Mouse (Mus musculus) heart, embryonic 12.5 days (tissue): ENCODE results near the gene Trim71. TPM values are rescaled to one million over a fixed set of nuclear protein-coding genes. Genes with fewer than 3 reads are reported as not detected.

Experiments used
- ATAC-seq: fragments of 200-750 bp; cut with Nextera tagmentation; 2 replicates; pipeline ENCODE4 v1.8.0; 2017; ENCODE audit warnings: moderate TSS enrichment, moderate library complexity; ENCODE audit not compliant: insufficient number of reproducible peaks, low FRiP score
- H3K27ac ChIP-seq: fragments of 300-500 bp; sonication (generic); 2 replicates; pipeline ENCODE4 v1.5.1; 2016; ENCODE audit warnings: mild to moderate bottlenecking, moderate library complexity; ENCODE audit not compliant: poor library complexity, severe bottlenecking
- H3K27me3 ChIP-seq: fragments of 300-500 bp; sonication (generic); replicated peaks from 2 replicates; pipeline ENCODE4 v1.6.1; 2016; ENCODE audit warnings: mild to moderate bottlenecking, moderate library complexity
- H3K36me3 ChIP-seq: fragments of 300-500 bp; sonication (generic); 2 replicates; pipeline ENCODE4 v1.6.1; 2016; ENCODE audit warnings: mild to moderate bottlenecking, moderate library complexity
- H3K4me1 ChIP-seq: fragments of 300-500 bp; sonication (generic); replicated peaks from 2 replicates; pipeline ENCODE4 v1.6.1; 2016; ENCODE audit warnings: mild to moderate bottlenecking
- H3K4me2 ChIP-seq: fragments of 300-500 bp; sonication (generic); 2 replicates; pipeline ENCODE4 v1.6.1; 2016; ENCODE audit warnings: mild to moderate bottlenecking, moderate library complexity
- H3K4me3 ChIP-seq: fragments of 300-500 bp; sonication (generic); 2 replicates; pipeline ENCODE4 v1.5.1; 2016; ENCODE audit warnings: mild to moderate bottlenecking
- H3K9ac ChIP-seq: fragments of 300-500 bp; sonication (generic); 2 replicates; pipeline ENCODE4 v1.6.1; 2016; ENCODE audit warnings: mild to moderate bottlenecking, moderate library complexity
- H3K9me3 ChIP-seq: fragments of 300-500 bp; sonication (generic); replicated peaks from 2 replicates; pipeline ENCODE4 v1.6.1; 2016; ENCODE audit warnings: mild to moderate bottlenecking, moderate library complexity
- WGBS: fragments of 180-500 bp; shearing (Covaris S2); methylation state at CpG from one replicate; pipeline ENCODE4 v1.1.7; 2016; 5-methylcytosine and 5-hydroxymethylcytosine counted together
- polyA plus RNA-seq: library from polyadenylated mRNA; unstranded; fragments of >200 nt; fragmentation: Nextera tagmentation; extraction: Ambion mirVana; gene quantifications from 2 replicates; pipeline ENCODE4 v1.2.1, GENCODE M21; 2016

The Trim71 gene
- polyA plus RNA-seq, 1 experiment from 2014 or later, result 0.63 TPM

GRCm38 (mm10) chr9:114471892-114472291, 92.3 kb downstream of the Trim71 start:
- no peak overlapping the region for H3K4me3 ChIP-seq
- H3K9me3 ChIP-seq, result no peaks in the 10 kb centered on the region
- no peaks in the 10 kb centered on the region for H3K27me3 ChIP-seq
- H3K36me3 ChIP-seq, result peaks cover 11% of the 10 kb centered on the region
- no peaks in the 10 kb centered on the region for H3K4me1 ChIP-seq
- no peak overlapping the region for H3K4me2 ChIP-seq
- WGBS, result 75% methylated on average over 7 of the region's 7 CpGs
- no peak for ATAC-seq
- no peak overlapping the region for H3K9ac ChIP-seq
- H3K27ac ChIP-seq, result no peak overlapping the region

- no peak overlapping the region for H3K9ac ChIP-seq
- no peaks in the 10 kb centered on the region for H3K27me3 ChIP-seq
- WGBS, result 91% methylated on average over 4 of the region's 4 CpGs
- H3K4me3 ChIP-seq, result no peak overlapping the region
- no peak for ATAC-seq
- no peaks in the 10 kb centered on the region for H3K4me1 ChIP-seq
- no peak overlapping the region for H3K27ac ChIP-seq
- no peaks in the 10 kb centered on the region for H3K9me3 ChIP-seq
- peaks cover 32% of the 10 kb centered on the region for H3K36me3 ChIP-seq
- no peak overlapping the region for H3K4me2 ChIP-seq
Measured at GRCm38 (mm10) chr9:114468701-114469100, 95.5 kb downstream of the Trim71 start.

- H3K4me1 ChIP-seq, result no peaks in the 10 kb centered on the region
- H3K36me3 ChIP-seq, result peaks cover 33% of the 10 kb centered on the region
- H3K27me3 ChIP-seq, result no peaks in the 10 kb centered on the region
- ATAC-seq, result peak; percentile 84
- H3K27ac ChIP-seq, result no peak overlapping the region
- no peaks in the 10 kb centered on the region for H3K9me3 ChIP-seq
- 71% methylated on average over 5 of the region's 5 CpGs for WGBS
- H3K9ac ChIP-seq, result no peak overlapping the region
- H3K4me2 ChIP-seq, result no peak overlapping the region
- no peak overlapping the region for H3K4me3 ChIP-seq
Measured at GRCm38 (mm10) chr9:114468217-114468616, 96.0 kb downstream of the Trim71 start.

GRCm38 (mm10) chr9:114466871-114467270, 97.3 kb downstream of the Trim71 start:
- H3K36me3 ChIP-seq, result peaks cover 43% of the 10 kb centered on the region
- peak; percentile 81 for ATAC-seq
- no peaks in the 10 kb centered on the region for H3K9me3 ChIP-seq
- no peak overlapping the region for H3K4me3 ChIP-seq
- no peaks in the 10 kb centered on the region for H3K4me1 ChIP-seq
- H3K4me2 ChIP-seq, result no peak overlapping the region
- 70% methylated on average over 7 of the region's 7 CpGs for WGBS
- no peak overlapping the region for H3K27ac ChIP-seq
- H3K9ac ChIP-seq, result no peak overlapping the region
- H3K27me3 ChIP-seq, result no peaks in the 10 kb centered on the region

GRCm38 (mm10) chr9:114465442-114465841, 98.7 kb downstream of the Trim71 start:
- no peak overlapping the region for H3K4me2 ChIP-seq
- H3K36me3 ChIP-seq, result peaks cover 55% of the 10 kb centered on the region
- no peaks in the 10 kb centered on the region for H3K9me3 ChIP-seq
- no peaks in the 10 kb centered on the region for H3K27me3 ChIP-seq
- H3K4me3 ChIP-seq, result no peak overlapping the region
- H3K27ac ChIP-seq, result no peak overlapping the region
- no peaks in the 10 kb centered on the region for H3K4me1 ChIP-seq
- no peak overlapping the region for H3K9ac ChIP-seq
- ATAC-seq, result no peak
- WGBS, result 63% methylated on average over 6 of the region's 6 CpGs

GRCm38 (mm10) chr9:114462569-114462968, 101.6 kb downstream of the Trim71 start:
- 89% methylated on average over 7 of the region's 7 CpGs for WGBS
- ATAC-seq, result no peak
- Histone ChIP-seq H3K4me1 (no peaks in the 10 kb centered on the region), H3K27me3 (no peaks in the 10 kb centered on the region), H3K27ac (no peak overlapping the region), H3K9ac (no peak overlapping the region), H3K9me3 (no peaks in the 10 kb centered on the region), H3K36me3 (peaks cover 58% of the 10 kb centered on the region), H3K4me3 (no peak overlapping the region), H3K4me2 (no peak overlapping the region)

- WGBS, result 80% methylated on average over 3 of the region's 3 CpGs
- H3K36me3 ChIP-seq, result peaks cover 59% of the 10 kb centered on the region
Measured at GRCm38 (mm10) chr9:114458436-114458835, 105.7 kb downstream of the Trim71 start.

More at GRCm38 (mm10) chr9:114458436-114458835, 105.7 kb downstream of the Trim71 start:
- H3K9ac ChIP-seq, result no peak overlapping the region
- no peak for ATAC-seq
- no peaks in the 10 kb centered on the region for H3K27me3 ChIP-seq
- H3K4me3 ChIP-seq, result no peak overlapping the region
- no peak overlapping the region for H3K4me2 ChIP-seq
- H3K9me3 ChIP-seq, result no peaks in the 10 kb centered on the region
- no peaks in the 10 kb centered on the region for H3K4me1 ChIP-seq
- H3K27ac ChIP-seq, result no peak overlapping the region

Other genes with a start within 250 kb of the Trim71 start
- gene Bcl2a1c, start 234.2 kb downstream of the Trim71 start, polyA plus RNA-seq, result not detected in 2 replicates
- 144 and 150 TPM in 2 replicates for gene Crtap, start 173.7 kb downstream of the Trim71 start, polyA plus RNA-seq
- gene Glb1, start 163.3 kb downstream of the Trim71 start, polyA plus RNA-seq, result 46.2 and 47.3 TPM in 2 replicates
- gene Tmppe, start 163.3 kb downstream of the Trim71 start, polyA plus RNA-seq, result 11.4 and 11.9 TPM in 2 replicates
- not detected in 2 replicates for gene Ccr4, start 59.5 kb downstream of the Trim71 start, polyA plus RNA-seq
- gene C130032M10Rik, start 48.7 kb downstream of the Trim71 start, polyA plus RNA-seq, result 0.64 and 1.3 TPM in 2 replicates
- gene Cnot10, start 75.8 kb upstream of the Trim71 start, polyA plus RNA-seq, result 39.4 and 40.8 TPM in 2 replicates
- 78.3 and 81.8 TPM in 2 replicates for gene Dync1li1, start 124.4 kb upstream of the Trim71 start, polyA plus RNA-seq
- 42.2 and 43.9 TPM in 2 replicates for gene Cmtm6, start 166.7 kb upstream of the Trim71 start, polyA plus RNA-seq
- 104 TPM in 2 replicates for gene Cmtm7, start 217.5 kb upstream of the Trim71 start, polyA plus RNA-seq